Mouse (Mus musculus) left cerebral cortex, postnatal 4 days (tissue): ENCODE data around the gene Wdr24. TPM values are rescaled to one million over a fixed set of nuclear protein-coding genes. Genes with fewer than 3 reads are reported as not detected.

Experiments
- DNase-seq: peaks from one replicate; pipeline ENCODE4 v3.0.0-alpha.2; 2022
- intact Hi-C: fragments of 180-260 bp; cut with DNase I; formaldehyde crosslinking; loops from one replicate; pipeline ENCODE4 v1.15.1; 2025
- total RNA-seq, 2 experiments: library from RNA; stranded (reverse); gene quantifications; 2 replicates each; pipeline ENCODE4 v1.2.3; 2021

Wdr24 gene
- 10 to 100 TPM; 25.2 to 26.5 TPM for total RNA-seq

DNA sequence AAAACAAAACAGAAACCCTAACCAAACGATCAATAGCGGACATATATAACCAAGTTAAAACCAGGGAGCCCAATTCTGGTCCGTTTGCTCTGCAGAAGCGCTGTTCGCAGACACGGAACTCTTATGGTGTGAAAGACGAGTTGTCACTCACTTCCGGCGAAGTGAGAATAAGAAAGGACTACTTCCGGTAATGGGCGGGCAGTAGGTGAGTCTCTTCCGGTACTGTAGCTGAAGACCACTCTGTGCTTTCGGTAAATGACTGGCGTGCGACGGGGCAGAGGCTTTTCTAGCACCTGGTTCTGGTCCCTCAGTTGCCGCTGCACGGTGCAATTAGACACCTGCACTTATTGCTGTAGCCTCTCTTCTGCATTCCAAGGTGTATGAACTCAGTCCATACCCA lies at the start of gene Wdr24:
Wdr24 (plus strand) TSS at position 176 of the 400 bp plus-strand sequence.
- intact Hi-C loops: no loop called here

DNA sequence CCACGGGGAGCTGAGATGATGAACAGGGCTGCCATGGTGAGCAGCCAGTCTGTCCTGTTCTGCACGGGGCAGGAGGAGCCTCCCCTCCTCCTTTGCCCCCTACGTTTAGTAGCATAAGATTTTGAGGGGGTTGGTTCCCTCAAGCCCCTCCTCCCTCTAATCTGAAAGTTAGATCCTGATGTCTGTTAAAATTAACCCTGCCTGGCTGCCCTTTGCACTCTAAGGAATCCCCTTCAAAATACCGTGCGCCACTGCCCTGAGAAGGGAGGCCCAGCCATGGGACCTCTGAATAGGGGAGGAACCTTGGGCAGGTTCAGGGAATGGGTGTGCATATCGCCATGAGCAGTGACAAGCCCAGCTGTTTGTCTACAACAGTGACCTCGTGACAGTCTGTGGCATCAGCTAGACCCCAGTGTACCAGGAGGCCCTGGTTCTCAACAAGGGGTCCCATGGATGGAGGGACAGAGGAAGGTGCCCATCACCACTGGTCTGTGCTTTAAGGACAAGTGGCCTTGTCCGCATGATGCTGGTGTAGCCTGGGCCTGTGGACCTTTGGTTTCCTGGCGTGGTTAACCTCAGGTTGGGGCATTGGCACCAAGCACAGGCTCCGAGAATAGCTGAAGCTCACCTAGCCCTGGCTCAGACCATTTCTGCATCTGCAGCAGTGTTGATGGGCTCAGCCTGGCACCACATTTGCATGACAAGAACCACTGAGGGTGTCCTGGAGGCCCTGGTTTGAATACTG lies 47.9 kb upstream of the Wdr24 start:
- DNase-seq: no peak
- intact Hi-C loops: no loop called here

More for the DNA sequence above, at the start of gene Wdr24:
- DNase-seq: peak; percentile 72

DNA sequence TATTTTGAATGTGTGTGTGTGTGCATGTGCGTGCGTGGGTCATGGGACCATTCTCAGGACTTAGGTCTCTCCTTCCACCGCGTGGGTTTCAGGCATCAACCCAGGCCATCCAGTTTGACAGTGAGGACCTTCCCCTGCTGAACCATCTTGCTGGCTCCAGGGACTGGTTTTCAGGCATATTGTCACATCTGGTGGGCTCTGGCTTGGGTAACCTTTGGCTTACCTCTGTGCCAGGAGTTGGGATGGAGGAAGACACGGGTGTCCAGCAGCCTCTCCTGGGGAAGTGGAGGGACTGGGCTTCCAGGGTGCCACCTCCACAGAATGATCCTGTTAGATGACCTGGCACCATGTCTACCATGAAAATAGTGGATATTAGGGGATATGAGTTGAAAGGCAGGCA lies 45.5 kb upstream of the Wdr24 start:
- DNase-seq: no peak
- intact Hi-C loops: no loop called here

DNA sequence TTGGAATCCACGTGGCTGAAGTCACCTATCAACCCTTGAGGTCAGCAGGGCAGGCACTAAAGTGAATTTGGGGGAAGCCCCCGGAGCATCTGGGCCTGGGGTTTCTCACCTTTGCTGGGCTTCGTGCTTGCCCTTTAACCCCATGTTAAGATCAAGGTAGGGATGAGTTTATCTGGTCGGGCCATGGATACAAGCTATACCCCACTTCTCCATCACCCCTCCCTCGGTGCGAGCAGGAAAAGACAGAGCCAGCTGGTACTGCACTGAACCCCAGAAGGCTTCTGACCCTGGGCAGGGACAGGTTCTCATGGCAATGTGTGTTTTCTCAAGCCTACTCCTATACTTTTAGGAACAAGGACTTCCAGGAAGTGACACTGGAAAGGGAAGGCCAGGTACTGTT lies 42.1 kb upstream of the Wdr24 start:
- intact Hi-C loops: no loop called here
- DNase-seq: no peak

DNA sequence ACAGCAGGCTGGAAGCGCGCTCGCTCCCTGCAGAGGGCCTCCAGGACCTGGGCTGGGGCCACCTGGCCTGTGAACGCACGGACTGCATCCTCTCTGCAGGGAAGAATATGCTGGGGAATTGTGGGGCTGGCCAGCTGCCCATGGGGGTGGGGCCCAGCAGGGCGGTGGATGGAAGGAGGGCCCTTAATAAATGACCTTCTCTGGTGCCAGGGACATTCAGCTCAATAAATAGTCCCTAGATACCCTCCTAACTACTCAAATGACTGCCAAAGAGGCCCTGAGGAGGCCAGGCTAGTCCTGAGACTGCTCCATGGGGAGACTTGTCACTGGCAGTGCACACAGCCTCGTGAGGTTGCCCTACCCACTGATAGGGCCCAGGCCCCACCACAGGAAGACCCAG lies 40.3 kb upstream of the Wdr24 start:
- intact Hi-C loops: no loop called here
- no peak for DNase-seq

DNA sequence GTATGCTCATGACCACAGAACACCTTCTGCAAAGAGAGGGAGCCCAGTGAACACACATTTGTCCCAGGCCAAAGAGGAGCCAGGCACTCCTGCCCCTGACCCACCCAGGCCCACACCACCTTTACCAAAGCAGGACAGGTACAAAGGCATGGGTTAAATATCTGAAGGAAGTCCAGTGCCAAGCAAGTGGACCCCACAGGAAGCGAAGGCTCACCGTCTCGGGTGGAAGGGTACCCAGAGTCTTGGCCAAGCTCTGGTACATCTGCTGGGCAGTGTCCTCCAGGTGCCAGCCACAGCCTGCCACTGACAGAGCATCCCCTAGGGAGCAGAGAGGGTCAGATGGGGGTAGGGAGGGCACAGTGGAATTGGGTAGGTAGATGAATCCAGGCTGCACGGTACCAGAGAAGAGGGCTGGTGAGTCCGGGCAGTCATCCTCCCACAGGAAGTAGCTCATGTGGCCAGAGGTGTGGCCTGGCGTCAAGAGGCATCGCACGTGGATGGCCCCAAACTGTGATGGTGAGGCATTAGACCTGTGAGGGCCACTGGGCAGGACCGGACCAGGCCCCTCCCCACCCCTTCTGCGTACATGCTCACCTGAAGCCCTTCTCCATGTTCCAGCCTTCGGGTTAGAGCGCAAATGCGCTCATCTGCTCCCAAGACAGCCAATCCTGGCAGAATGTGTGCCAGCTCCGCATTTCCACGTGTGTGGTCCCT lies 39.4 kb upstream of the Wdr24 start:
- no peak for DNase-seq
- intact Hi-C loops: no loop called here

DNA sequence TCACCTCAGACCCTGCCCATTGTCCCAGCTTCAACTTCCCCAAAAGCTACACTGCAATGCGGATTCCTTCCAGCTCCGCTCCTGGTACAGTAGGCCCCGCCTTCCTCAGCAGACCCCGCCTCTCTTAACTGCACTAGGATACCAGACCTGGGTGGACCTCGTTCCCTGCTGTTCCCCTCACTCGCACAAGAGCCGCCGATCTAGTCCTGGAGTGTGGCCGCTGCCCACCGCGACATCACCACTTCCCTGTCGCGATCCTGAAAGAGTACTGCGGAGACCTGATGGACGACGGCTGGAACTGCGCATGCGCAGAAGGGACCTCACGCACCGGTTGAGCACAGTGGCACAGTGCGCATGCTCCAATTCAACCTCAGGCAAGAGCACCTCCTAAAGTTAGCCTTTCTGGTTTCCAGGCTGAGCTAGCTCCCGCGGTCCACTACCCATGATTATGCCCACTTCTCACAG lies 38.1 kb upstream of the Wdr24 start, which contains the start of gene Haghl:
Haghl (minus strand) TSS at position 393 of the 465 bp plus-strand sequence.
- DNase-seq: peak; percentile 98
- intact Hi-C loops: no loop called here

DNA sequence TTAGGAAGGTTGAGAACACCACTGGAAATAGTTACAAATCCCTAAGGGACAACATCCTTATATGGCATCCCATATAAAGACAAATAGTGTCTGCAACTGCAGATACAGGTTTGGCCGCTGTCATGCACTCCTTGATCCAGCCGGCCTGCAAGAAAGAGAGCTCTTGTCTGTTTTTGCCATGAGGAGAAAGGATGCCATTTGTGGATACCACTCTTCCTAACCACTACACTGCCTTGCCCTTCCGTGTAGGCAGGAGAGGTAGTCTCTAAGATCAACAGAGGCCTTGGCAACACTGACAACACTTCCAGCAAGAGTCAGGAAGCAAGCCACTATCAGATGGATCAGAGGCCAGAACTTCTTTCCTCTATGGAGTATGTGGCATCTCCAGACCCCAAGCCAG lies 37.1 kb upstream of the Wdr24 start, which contains the start of gene Ccdc78:
Ccdc78 (plus strand) TSS at position 301 of the 400 bp plus-strand sequence.
- intact Hi-C loops: no loop called here
- DNase-seq: no peak

DNA sequence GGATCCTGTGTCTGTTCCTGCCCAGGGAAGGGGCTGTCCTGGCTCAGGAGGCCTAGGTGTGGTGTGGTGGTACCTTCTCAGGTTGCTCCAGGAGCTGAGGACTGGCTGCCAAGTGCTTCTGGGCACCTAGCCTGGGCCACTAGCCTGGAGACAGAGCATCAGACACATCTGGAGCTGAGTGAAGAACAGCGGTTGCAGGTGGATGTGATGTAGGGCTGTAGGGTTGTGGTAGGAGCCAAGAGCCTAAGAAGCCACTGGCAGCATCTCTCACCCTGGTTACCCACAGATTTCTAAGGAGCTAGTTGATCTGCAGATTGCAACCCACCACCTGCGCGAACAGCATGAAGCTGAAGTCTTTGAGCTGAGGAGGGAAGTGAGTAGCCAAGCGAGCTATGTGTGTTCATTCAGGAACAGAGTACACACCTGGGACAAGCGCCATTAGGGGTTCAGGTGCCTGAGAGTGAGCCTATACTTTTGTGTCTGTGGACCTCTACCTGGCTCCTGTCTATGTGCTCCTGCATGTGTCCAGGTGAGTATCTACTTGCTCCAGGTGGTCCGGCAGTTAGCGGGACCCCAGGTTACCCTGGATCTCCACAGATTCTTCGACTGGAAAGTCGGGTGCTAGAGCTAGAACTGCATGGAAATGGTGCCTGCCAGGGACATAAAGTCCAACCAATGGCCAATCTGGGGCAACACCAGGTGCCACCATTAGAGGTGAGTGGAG lies 36.5 kb upstream of the Wdr24 start:
- intact Hi-C loops: no loop called here
- no peak for DNase-seq

DNA sequence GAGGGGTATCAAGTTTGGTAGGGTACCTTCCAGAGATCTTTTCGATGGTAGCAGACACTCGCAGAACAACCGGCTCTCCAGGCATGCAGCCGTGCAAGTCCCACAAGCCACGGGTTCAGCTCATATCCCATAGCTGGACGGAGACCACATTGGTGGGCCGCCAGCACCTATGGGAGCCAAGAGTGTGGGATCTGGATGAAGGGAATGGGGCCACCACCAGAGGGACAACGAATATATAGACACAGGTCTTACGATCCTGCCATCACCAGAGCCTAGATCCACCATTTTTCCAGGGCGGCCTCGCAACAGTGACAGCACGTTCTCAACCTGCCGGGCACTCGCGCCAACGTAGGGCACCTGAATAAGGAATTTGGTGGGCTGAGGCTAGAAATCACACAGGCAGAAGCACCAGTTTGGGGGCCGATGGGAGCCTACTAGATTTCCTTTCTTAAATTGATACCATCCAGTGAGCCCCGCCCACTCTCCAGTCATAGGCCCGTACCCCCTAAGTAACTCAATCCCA lies 32.0 kb upstream of the Wdr24 start:
- intact Hi-C loops: no loop called here
- DNase-seq: no peak

DNA sequence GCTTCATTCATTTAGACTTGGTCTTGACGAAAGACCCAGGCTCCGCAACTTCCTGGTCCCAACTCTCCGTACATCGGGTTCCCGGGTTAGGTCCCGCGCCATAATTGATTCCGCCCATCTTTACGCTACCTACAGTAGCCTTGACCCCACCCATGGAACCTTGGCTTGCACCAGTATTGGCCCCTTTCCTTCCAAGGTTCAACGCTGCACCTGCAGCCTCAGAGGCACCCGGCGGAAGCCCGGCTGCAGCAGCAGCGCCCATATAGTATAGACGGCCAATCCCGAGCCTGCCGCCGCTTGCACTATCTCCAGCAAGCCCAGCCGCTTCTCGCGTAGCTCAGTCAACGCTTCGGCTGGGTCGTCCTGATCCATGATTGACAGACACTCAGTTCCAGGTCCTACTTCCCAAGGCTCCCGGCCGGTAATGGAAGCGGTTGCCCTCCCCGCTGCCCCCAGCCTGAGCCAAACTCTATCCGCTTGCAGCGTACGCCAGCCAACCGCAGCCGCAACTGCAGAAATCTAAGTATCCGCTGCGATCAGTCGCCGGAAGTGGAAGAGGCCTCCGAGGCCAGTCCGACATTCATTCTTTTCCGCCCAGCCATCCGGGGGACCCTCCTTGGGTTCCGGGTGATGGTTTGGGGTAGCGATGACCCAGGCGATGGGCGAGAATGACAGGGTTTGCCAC lies 31.4 kb upstream of the Wdr24 start:
- intact Hi-C loops: no loop called here
- DNase-seq: peak; percentile 84

DNA sequence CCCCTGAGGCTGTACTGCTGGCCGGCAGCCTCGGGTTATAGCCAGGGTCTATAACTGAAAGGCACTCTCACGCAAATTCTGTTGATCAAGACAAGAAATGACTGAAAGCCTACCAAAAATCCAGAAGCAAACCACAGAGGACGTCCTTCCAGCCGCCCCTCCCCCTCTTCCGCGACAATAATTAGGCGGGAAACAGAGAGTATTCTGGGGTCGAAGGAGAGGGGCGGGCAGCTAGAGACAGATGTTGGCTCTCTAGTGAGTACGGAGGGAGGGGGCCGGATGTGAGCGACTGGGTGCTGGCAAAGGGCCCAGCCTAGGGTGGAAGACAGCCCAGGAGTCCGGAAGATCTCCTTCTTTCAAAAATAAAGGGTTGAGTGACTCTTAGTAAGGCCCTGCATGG lies 30.8 kb upstream of the Wdr24 start, which contains the start of gene Fam173a:
Fam173a (minus strand) TSS at position 287 of the 400 bp plus-strand sequence.
- peak; percentile 79 for DNase-seq
- intact Hi-C loops: no loop called here

DNA sequence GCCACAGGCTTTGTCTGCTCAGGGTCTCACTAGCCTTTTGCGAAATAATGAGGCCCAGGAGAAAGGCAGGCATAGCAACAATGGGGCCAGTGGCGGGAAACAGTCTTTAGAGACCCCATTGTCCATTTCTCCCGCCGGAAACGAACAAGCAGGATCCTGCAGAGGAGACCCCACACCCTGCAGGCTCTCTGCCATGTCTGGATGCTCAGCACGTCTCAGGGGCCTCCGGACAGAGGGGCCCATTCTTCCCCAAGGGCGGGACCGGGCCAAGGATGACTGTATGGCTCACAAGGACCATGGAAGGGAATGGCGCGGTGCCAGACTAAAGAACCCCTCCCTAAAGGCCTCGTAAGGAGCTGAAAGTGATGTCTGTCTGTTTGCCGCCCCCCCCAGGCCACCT lies 29.2 kb upstream of the Wdr24 start:
- intact Hi-C loops: no loop called here
- DNase-seq: peak; percentile 44

DNA sequence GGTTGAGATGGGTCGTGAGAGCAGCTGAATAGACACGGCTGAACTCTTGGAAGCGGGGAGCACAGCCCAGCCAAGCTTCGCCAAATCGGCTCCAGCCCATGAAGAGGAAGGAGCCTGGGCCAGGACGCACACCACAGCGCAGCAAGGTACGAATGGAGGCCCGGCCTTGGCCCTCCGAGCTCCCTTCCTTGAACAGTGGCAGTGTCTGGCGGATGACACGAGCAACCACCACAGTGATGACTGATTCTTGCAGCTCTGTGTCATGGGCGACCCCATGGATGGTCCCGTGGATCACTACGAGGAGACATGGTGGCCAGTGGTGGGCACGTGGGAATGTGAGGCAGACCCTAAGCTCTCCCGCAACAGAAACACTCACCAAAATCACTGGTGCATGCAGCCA lies 28.4 kb upstream of the Wdr24 start:
- no peak for DNase-seq
- intact Hi-C loops: loop anchor here (5.0 kb wide), 1 partner anchor 318 kb away; no protein-coding TSS in a partner anchor

DNA sequence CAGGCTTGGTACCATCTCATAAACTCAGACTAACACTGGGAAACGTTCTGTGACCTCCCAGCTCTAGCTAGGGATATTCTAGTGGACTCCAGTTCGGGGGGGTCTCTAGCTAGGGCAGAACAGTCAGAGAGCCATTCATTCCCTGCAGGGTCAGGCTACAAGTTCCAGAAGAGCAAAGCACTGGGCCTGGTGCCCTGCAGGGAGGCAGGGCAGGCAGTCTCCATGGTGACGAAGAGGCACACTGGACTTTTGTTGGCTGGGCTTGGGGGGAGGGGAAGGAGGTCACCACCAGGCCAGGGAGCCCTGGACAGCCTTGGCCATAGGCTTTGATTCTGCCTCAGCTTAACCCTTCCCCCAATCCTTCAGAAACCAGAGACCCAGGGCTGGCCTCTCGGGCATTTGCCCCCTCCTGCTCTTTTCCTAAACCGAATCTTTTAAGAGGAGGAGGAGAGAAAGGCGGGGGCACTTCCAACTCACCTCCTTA lies 27.8 kb upstream of the Wdr24 start, which contains the start of gene AC134908.4:
AC134908.4 (minus strand) TSS at position 51 of the 484 bp plus-strand sequence.
- DNase-seq: peak; percentile 60
- intact Hi-C loops: loop anchor here (5.0 kb wide), 1 partner anchor 318 kb away; no protein-coding TSS in a partner anchor

DNA sequence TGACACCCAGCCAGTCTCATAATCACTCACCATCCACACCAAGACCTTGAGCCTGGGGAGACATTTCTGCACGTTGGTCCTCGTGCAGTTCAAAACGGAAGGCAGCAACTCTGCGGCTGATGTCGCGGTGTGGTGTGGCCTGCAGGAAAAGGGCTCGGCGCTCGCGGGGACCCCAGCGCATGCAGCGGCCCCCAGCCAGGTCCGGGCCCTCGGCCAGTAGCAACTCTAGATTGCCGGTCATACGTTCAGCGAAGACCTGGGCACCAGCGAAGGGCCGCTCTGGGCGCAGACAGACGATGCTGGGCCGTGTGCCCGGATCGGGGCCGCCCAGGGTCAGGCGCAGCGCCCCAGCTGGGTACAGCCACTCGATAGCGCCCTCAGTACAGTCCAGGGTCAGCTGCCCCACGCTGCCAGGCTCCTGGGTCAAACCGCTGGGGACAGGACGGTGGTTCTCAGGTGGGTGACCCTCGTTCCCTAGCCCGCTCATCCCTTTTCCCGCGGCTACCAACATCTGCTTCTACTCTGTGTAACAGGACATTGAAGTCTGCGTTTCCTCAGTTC lies 27.1 kb upstream of the Wdr24 start:
- peak; percentile 41 for DNase-seq
- intact Hi-C loops: loop anchor here (5.0 kb wide), 1 partner anchor 319 kb away; no protein-coding TSS in a partner anchor

DNA sequence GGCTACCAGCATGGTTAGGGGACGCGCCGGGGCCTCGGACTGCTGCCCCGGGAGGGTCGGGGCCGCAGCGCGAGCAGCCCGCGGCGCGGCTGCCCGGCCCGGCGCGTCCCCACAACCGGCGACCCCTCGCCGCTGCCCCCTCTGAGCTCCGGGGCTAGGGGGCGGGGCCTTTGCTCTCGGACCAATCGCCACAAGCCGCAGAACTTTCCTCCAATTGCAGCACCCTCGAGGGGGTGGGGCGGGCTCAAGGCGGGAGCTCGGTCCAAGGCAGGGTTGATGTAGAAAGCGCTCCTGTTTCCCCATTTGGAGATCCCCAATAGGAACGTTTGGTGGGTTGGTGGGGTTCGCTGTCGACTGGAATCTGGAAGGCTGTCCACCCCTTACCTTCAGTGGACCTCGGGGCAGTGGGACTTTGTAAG lies 26.5 kb upstream of the Wdr24 start, which contains the start of gene Metrn:
Metrn (minus strand) TSS at position 186 of the 419 bp plus-strand sequence.
- DNase-seq: peak; percentile 91
- intact Hi-C loops: loop anchor here (5.0 kb wide), 1 partner anchor 320 kb away; no protein-coding TSS in a partner anchor

DNA sequence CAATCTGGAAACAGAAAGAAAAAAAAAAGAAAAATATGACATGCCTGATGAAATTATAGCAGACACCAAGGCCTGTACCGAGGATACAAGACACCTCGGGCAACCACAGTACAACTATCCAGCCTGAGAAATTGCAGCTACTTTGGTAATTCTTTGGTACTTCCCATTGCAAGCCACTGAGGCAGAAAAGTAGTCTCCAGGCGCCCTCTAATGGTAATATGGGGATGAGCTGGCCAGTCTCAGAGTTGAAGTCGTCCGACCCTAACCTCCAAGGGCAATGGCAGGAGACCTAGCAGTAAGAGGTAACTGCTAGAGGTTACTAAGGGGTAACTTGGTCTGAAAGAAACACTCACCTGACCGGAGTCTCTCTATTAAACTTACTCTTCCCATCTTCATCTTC lies 22.4 kb upstream of the Wdr24 start:
- peak; percentile 56 for DNase-seq
- intact Hi-C loops: loop anchor here (5.0 kb wide), 1 partner anchor 69 kb away; no protein-coding TSS in a partner anchor
